Mouse (Mus musculus) G1E-ER4 (cell line): ENCODE measurements around the gene Pdk4. TPM values are rescaled to one million over a fixed set of nuclear protein-coding genes. Genes with fewer than 3 reads are reported as not detected.

Source experiments
- GATA1 ChIP-seq: IDR thresholded peaks from one replicate; pipeline ENCODE4 v1.8.0; 2012; ENCODE audit warnings: low read length, inconsistent platforms
- polyA plus RNA-seq: library from polyadenylated mRNA; stranded (reverse); fragments of >175 nt; gene quantifications from 2 replicates; pipeline ENCODE4 v1.2.3, GENCODE M21; 2012

Gene Pdk4
- polyA plus RNA-seq, 1 experiment: not detected

DNA sequence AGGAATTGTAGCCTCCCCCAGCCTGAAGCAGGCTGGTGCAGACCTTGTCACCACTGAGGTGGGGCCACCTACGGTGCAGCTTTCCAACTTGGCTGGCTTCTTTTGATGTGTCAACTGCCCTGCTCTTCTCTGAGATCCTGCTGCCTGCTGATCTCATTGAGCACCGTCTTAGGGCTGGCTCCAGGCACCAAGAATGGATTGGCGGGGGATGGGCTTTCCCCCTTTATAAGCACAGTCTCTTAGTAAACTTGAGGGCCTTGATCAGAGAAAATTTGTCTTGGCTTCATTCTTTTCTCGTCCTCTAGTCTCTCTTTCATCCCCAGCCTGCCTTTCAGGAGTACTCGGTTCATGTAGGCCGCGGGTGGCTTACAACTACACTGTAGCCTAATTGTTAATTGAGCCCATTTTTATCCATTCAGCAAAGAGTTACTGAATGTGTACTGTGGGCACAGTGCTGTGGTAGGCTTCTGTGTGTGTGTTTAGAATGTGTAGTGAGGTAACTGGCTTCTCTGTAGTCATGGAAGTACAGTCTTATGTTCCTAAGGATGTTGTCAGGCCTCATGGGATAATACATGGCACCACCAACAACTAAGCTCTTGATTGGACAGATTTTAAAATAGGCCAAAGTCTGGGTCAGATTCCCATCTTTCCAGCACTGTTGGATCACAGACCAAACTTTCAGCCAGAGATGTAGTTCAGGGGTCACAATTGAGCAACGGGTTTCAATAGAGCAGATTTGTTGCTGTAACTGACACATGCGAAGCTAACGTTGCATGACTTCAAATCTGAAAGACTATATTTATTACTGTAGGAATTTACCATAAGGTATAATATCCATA lies 25.4 kb downstream of the Pdk4 start:
- TF ChIP-seq GATA1: no peak

DNA sequence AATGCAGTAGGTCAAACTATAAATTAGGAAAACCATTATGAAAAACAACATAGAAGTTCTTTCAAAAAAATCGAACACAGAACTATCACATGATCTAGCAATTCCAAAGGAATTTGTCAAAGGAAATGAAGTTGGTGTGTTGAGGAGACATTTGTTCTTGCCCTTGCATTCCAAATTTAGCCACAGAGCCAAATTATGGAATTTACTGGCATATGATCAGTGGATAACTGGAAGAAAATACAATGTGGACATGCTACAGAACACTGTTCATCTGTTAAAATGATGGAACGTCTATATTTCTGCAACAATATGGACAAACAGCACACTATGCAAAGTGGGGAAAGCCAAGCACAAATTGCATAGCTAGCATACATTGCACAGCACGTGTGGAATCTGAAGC lies 40.3 kb downstream of the Pdk4 start:
- TF ChIP-seq GATA1: no peak

DNA sequence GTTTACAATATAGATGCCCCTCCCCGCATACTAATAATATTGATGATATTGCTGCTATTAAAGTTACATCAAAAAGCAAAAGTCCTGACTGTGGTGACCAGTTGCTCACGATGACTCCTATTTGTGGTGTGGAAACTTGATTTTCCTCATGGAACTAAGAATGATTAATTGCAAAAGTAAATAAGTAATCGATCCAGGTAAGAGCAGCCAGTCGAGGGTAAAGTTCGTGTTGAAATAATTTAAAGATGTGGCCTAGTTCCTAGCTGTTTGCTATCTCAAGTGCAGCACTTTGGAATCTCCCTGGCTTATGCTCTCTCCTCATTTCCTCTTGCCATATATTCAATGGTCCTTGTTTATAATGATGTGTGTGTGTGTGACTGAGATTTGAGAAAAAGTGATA lies 46.2 kb downstream of the Pdk4 start:
- no peak for TF ChIP-seq GATA1

DNA sequence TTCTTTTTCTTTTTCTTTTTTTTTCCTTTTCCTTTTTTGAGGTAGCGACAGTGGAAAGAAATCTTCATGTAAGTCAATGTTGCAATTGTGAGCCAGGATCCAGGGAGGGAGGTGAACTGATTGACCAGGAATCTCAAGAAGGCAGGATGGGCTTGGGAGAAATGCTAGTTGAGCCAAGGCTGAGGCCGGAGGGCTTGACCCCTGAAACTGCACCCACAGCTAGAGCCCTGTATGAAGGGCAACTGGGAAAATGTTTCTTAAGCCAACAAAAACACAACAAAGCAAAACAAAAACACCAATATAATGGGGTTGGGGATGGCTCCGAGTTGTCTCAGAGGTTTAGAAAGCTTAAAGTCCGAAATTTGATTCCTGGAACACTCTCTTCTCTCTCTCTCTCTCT lies 47.7 kb downstream of the Pdk4 start:
- TF ChIP-seq GATA1: no peak

DNA sequence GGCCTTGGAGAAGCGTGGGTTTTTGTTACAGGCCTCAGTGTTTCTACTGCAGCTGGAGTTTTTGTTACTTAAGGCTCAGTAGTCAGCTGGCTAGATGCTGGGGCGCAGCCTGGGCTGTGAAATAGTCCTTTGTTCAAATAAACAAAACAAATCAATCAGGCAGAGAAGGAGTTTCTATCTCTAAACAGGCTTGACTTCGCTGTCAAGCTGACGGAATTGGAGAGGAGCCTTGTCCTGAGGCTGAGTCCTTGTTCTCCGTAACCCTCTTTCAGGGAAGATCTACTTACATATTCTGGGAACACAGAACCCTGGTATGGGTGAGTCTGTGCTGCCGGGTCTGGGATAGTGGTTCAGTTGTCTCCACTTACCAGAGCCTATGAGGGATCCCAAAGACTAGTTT lies 48.6 kb downstream of the Pdk4 start:
- no peak for TF ChIP-seq GATA1

DNA sequence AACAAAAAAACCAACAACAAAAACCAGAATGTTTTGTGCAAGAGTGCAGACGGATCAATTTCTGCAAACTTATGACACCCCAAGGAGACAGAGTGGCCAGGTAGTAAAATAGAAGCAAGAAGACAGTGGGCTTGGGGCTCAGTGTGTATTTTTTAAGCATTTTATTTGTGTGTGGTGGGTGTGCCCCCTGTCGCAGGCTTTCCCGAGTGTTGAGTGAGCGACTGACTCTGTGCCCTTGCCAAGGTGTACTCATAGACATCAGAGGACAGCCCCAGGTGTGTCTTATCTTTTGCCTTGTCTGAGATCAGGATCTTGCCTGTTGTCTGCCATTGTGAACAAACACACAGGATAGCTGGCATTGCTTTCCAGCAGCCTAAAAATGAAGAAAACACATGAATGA lies 49.1 kb downstream of the Pdk4 start:
- TF ChIP-seq GATA1: no peak

DNA sequence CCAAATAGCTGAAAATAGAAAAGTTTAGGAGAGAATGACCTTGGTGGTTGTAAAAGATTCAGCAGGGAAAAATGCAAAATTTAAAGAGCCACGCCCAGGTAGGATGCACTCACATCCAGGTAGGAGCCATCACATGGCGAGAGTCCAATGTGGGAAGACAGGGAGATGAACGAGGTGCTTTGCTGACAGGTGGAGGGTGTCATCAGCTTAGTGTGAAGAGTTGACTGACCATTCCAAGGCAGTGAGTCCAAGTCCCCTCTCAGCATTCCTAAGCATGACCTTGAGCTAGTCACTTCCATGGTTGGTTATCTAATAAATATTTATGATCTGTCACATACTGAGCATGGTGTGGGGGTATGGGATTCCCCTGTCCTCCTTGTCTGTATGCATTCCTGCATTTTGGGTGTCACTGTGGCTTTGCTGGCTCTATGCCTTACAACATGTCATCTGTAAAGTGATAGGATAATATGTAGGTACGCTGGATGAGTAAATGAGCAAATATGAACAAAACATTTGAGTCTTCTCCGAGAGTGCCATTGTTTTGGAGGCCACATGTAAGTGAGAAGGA lies 51.7 kb downstream of the Pdk4 start:
- TF ChIP-seq GATA1: no peak

DNA sequence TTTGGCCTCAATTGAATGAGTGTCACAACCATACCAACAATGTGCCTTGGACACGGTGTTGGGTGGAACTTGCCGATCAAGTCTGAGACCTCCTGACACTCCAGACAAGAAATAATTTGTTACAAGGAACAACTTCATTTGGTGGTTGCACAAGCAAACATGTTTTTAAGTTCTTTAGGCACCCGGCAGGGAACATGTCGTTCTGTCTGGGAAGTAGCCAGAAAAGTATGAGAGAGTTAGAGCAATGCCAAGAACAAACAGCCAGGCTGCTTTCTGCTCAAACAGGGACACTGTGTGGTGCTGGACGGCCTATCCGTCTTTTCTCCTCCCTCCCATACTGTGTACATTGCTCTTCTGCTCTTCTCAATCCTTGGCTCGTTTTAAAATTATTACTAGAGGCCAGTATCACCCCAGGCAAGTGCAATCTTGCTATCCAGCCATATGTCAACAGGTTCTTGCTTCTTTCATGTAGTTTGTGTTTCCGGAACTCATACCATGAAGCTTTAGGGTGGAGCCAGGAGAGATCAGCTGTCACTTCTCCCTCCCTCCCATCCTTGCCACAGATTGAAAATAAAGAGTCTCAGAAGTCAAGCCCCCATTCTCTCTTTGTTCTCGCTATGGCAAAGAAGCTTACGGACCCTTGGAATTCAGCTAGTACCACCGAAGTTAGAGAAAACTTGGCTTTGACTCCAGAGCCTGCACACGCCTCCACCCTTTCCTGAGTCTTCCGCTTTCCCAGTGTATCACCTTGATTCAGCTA lies 52.8 kb downstream of the Pdk4 start:
- no peak for TF ChIP-seq GATA1

DNA sequence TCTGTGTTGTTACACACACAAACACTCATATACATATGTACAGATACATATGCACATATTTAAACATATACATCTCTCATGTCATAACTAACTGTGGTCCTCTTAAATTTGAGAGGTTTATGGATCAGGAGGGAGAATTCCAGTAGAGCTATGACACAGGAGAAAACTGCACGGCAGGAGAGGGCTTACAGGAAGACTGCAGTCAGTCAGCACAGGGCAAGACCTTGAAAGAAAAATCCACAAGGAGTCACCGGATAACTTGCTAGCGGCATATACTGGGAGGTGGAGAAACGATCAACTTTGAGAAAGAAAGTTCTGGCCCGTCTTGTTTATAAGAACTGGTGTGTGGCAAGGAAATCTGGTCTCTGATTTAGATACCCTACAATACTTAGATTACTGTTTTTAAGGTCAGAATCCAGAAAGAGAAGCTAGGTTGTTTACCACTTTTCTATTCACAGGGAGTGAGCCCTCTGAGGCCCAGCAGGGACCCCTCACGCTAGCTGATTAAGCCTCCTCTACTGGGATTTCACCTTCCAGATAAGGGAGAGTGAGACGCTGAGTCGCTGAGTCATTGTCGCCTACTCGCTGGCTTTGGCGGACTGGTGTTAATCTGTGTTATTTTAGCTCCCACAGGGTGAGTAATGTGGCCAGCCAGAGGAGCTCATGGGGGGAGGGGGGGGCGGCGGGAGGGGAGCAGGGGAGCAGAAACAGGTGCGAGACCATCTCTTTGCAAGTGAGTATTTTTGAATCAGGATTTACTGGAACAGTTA lies 53.6 kb downstream of the Pdk4 start:
- no peak for TF ChIP-seq GATA1

DNA sequence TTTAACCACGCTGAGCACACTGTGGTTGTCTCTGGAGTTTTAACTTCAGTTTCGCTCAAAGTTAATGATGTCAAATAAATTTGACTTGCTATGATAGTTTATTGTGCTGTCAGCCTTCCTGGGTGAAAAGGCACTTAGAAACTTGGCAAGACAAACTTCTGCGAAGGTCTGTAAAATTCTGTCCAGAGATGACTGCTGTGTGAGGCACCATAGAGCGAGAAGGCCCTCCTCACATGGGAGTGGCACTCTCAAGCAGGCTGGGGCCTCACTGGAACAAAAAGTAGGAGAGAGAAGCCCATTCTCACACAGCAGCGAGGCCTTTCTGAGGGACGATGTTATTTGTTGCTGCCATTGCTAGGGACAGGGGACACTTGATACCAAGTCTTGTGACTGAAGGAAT lies 54.9 kb downstream of the Pdk4 start:
- TF ChIP-seq GATA1: no peak

DNA sequence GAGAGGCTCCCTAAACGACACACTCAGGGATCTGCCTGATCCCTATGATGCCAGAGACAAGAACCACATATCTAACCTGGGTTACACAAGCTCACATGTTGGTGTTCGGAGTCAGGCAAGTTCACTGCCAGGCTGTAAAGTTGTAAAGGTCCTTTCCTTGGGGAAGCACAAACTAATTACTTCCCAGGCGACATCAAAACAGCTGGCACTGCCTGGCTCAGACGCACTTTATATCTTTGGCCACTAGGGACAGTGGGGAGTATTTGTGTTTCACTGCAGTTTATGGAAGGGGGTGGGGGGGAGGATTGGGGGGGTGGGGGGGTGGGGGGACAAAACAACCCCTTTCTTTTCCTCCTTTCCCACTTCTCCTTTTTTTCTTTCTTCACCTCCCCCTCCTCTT lies 58.4 kb downstream of the Pdk4 start:
- TF ChIP-seq GATA1: no peak

DNA sequence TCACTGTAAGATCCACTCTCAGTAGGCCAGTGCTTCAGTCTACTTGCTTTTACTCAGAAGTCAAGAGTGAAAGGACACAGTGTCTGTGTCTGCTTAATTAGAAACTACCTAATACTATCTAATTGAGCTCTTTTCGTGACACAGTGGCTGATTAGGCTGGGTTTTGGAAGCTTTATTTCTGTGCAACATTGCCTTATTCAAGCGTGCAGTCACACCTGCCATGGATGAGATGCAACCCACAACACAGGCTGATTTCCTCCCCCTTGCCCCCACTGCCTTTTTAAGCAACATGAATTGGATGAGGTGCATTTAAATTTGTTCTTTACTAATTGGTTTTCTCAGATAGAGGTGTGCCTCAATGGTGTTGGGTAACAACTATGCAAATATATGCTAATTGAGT lies 62.2 kb downstream of the Pdk4 start:
- no peak for TF ChIP-seq GATA1

Other genes with a start within 250 kb of the Pdk4 start
- 0.97 and 1.6 TPM in 2 replicates for gene Pon3, start 240.0 kb downstream of the Pdk4 start, polyA plus RNA-seq
- gene Pon2, start 197.9 kb downstream of the Pdk4 start, polyA plus RNA-seq: 29.1 and 47.8 TPM in 2 replicates
- not detected in 2 replicates for gene Asb4, start 112.9 kb downstream of the Pdk4 start, polyA plus RNA-seq
- gene Dync1i1, start 229.3 kb upstream of the Pdk4 start, polyA plus RNA-seq: not detected in 2 replicates